Mouse (Mus musculus) neutrophil, adult 59 days (primary cell): ENCODE data around the gene Zc3h8. TPM values are rescaled to one million over a fixed set of nuclear protein-coding genes. Genes with fewer than 3 reads are reported as not detected.

ENCODE experiments used
- total RNA-seq, 2 experiments: library from RNA; stranded (reverse); gene quantifications; 1 replicate in 1 of 2; 2 replicates in 1 of 2; pipeline ENCODE4 v1.2.4; 2023

Gene Zc3h8
- 1 to 10 TPM; 1.7 to 2.4 TPM for total RNA-seq

DNA sequence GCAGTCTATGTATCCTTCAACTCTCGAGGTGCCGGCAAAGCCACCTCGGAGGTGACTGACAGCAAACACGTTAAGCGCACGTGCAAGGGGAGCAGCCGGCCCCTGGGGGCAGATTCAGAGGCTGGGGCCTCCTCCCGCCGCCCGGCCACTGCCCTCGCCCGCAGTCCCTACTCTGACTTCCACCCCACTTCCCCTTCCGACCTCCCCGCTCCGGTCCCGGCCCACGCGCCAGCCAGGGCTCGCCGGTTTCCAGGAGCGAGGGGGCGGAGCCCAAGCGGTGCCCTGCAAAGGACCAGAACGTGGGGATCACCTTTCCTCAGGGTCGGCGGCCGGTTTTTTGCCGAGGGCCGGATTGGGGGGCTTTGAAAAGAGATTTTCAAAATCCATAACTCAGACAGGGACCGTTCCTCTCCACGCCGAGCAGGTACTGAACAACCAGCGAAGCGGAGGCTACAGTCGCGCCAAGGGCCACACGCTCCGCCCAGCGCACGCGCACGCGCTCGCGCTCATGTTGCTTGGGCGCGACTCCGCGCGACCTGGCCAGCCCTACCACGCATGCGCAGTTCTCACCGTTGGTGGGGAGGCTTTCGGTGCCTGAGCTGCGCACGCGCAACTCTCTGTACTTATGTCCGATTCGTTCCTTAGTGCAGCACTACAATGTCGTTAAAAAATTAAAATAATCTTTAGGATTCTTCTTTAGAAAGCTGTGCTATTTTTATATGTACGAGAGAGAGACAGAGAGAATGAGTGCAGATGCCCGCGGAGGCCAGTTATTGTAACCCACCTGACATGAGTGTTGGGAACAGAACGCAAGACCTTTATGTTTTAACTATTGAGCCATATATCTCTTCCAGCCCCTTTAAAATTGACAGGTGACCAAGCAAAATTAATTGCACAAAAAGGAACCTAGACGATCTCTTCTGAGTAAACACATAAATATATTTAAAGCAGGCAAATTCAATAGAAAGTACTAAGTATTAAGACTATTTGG lies at the start of gene Zc3h8:
Gene Zc3h8 (minus strand): TSS at position 540 of the 991 bp plus-strand sequence.

DNA sequence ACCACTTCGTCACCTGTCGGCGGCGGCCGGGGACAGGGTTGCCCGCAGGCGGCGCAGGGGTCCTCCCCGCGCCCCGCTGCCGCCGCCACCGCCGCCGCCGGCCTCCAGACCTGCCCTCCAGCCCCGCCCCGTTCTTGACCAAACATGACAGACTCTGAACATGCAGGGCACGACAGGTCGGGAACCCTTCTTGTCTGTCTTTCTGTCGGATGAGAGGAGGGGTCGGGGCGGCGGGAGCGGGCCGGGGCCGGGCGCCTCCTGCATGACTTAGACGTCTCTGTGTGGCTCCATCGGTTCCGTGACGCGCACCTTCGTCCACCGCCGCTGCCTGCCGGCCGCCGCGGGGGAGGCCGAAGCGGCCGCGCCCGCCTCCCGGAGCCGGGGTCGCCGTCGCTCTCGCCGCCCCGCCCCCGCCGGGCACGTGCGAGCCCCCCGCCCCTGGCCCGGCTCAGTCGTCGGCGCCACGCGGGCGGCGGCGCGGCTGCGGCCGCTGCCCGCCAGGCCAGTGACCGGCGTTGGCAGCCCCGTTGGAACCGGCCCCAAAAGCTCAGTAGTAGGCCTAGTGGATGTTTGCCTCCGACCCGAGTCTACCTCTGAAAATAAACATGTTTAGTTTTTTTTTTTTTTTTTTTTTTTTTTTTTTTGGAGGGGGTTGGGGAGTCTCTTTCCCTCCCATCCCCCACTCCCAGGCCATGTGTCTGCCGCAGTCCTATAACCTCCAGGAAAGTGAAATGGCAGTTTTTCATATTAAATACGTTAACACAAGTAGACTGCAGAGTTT lies 24.0 kb upstream of the Zc3h8 start, which contains the start of gene Gm10762:
Gene Gm10762 (minus strand): TSS at position 65 of the 781 bp plus-strand sequence.

DNA sequence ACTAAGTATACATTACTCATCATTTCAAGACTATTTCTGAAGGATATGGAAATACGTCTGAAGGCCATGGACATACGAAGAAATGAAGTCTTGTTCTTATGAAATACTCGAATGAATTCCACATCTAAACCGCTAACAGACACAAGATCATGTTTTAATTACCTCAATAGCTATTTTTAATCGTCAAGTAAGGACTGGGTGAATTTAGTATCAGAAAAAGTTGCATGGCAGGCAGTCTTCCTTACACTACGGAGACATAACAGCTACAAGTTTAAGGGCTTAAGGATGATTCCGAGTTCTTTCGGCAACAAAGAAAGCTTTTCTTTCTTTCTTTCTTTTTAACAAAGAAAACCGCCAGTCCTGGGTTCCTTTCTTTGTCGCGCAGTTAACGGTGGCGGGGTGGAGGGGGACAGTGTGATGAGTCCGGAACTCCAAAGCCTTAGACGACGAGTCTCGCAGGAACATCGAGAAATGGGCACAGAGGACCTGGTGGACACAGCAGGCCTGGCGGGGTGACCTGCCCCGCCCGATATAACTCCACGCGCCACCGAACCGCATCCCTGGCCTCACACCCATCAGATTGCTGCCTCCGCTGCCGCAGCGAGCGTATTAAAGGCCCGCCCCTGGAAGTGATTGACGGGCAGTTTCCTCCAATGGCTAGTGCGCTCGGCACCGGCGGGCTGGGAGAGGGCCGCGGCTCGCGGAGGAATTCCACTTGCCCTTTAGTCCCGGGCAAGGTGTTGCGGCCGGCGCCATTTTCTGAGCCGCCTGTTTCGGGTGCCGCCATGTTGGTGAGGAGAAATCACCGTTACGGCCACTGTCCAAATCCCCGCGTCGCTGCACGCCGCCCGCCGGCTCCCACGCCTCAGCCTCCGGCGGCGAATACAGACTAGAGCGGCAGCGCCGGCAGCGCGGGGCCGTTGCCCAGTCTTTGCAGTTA lies 23.0 kb upstream of the Zc3h8 start, which contains the start of gene Zc3h6:
Gene Zc3h6 (plus strand): TSS at position 762 of the 940 bp plus-strand sequence.

Other genes starting within 250 kb of the Zc3h8 start
- gene Mertk, start 245.1 kb downstream of the Zc3h8 start, total RNA-seq, result under 1 TPM; 0.31 to 0.35 TPM
- gene Tmem87b, start 126.0 kb downstream of the Zc3h8 start, total RNA-seq, result 10 to 100 TPM; 14.5 to 15.3 TPM
- gene Fbln7, start 81.1 kb downstream of the Zc3h8 start, total RNA-seq, result not detected
- gene Zc3h6, start 23.3 kb upstream of the Zc3h8 start, total RNA-seq, result 1 to 10 TPM; 2.0 to 2.3 TPM
- 1 to 10 TPM; 2.6 to 2.9 TPM for gene Gm10762, start 23.6 kb upstream of the Zc3h8 start, total RNA-seq
- not detected for gene Vinac1, start 104.1 kb upstream of the Zc3h8 start, total RNA-seq
- gene Ttl, start 121.9 kb upstream of the Zc3h8 start, total RNA-seq, result 1 to 10 TPM; 1.4 to 2.9 TPM
- 10 to 100 TPM in 1 of 2 experiments, 1 to 10 TPM in 1; 9.2 to 11.9 TPM for gene Polr1b, start 156.9 kb upstream of the Zc3h8 start, total RNA-seq
- 1 to 10 TPM; 5.7 to 8.4 TPM for gene Chchd5, start 185.6 kb upstream of the Zc3h8 start, total RNA-seq